ENCODE assay signal across 10 mouse cellular contexts in genomic region chr7:98924380-98924869, GRCm38 (mm10).
DNase-seq lines count a peak whose midpoint lies in the region; ATAC-seq lines count a peak whose summit lies in the region.
"Had no signal": no experiment of that assay in that cellular context is flagged by ENCODE, and none has a peak within 500 bp of the region (broad histone marks: within the 10 kb centered on the region; RNA-seq: fewer than 3 reads in every experiment).

No protein-coding gene starts in this region.

- H3K27ac ChIP-seq in hindbrain, embryonic 11.5 days (ENCODE audit: low read depth, low read length), result peak overlapping the region; percentile 31; the same call in 1 of the 2 replicates
- peak overlapping the region; percentile 21 for H3K27ac ChIP-seq in stomach, embryonic 14.5 days (ENCODE audit: low read length)
- H3K27ac ChIP-seq: macrophage had no signal

- 0 out of 2 replicates have a peak overlapping the region, but pooled peaks have one; percentile 8 for H3K9ac ChIP-seq in hindbrain, embryonic 11.5 days (ENCODE audit: low read depth, low read length)
- 0 out of 2 replicates have a peak overlapping the region, but pooled peaks have one; percentile 6 for H3K9ac ChIP-seq in stomach, embryonic 14.5 days (replicated peaks; ENCODE audit: low read depth, low read length)

- no peaks in the 10 kb centered on the region for H3K27me3 ChIP-seq in hindbrain, embryonic 11.5 days (ENCODE audit: control insufficient read depth, insufficient read depth, low read length)
- no peaks in the 10 kb centered on the region for H3K27me3 ChIP-seq in stomach, embryonic 14.5 days (ENCODE audit: control insufficient read depth, insufficient read depth, low read length)
- H3K27me3 ChIP-seq: Patski had no signal

- H3K4me1 ChIP-seq in hindbrain, embryonic 11.5 days (replicated peaks; ENCODE audit: control insufficient read depth, insufficient read depth, low read length), result peaks cover 5% of the 10 kb centered on the region
- peaks cover 21% of the 10 kb centered on the region for H3K4me1 ChIP-seq in stomach, embryonic 14.5 days (ENCODE audit: control insufficient read depth, insufficient read depth, low read length)

- ATAC-seq in hindbrain, embryonic 11.5 days (ENCODE audit: low FRiP score), result no peak
- ATAC-seq in stomach, embryonic 14.5 days (ENCODE audit: insufficient number of reproducible peaks, insufficient read depth, low FRiP score, low read depth), result peak; percentile 67
- ATAC-seq: inflammation-experienced regulatory T-cells, adult 6 months; Patski had no signal

- H3K4me2 ChIP-seq in hindbrain, embryonic 11.5 days (replicated peaks; ENCODE audit: low read depth, low read length), result no peak overlapping the region
- no peak overlapping the region for H3K4me2 ChIP-seq in stomach, embryonic 14.5 days (replicated peaks; ENCODE audit: low read depth, low read length)

- no peaks in the 10 kb centered on the region for H3K36me3 ChIP-seq in hindbrain, embryonic 11.5 days (ENCODE audit: control insufficient read depth, insufficient read depth, low read length)
- no peaks in the 10 kb centered on the region for H3K36me3 ChIP-seq in stomach, embryonic 14.5 days (ENCODE audit: control insufficient read depth, insufficient read depth, low read length)

- H3K9me3 ChIP-seq in hindbrain, embryonic 11.5 days (ENCODE audit: control insufficient read depth, low read length), result no peaks in the 10 kb centered on the region
- H3K9me3 ChIP-seq in stomach, embryonic 14.5 days (ENCODE audit: control insufficient read depth, low read depth, low read length), result no peaks in the 10 kb centered on the region

- 48% methylated on average over 18 of the region's 18 CpGs for WGBS in hindbrain, embryonic 11.5 days
- WGBS in stomach, embryonic 14.5 days, result 28% methylated on average over 18 of the region's 18 CpGs

- DNase-seq in lung, adult 18-20 months, result peak; percentile 40 to 67
- no peak for DNase-seq in lung, postnatal 14 days
- peak; percentile 51 for DNase-seq in hindbrain, embryonic 11.5 days (ENCODE audit: low spot score)
- peak; percentile 48 for DNase-seq in lung, postnatal 10 days
- no peak for DNase-seq in cerebellum, postnatal 25 days
- DNase-seq in spleen, adult 12 weeks (ENCODE audit: low spot score), result no peak

- H3K4me3 ChIP-seq in hindbrain, embryonic 11.5 days (ENCODE audit: low read depth, low read length), result no peak overlapping the region
- no peak overlapping the region for H3K4me3 ChIP-seq in stomach, embryonic 14.5 days (ENCODE audit: low read depth, low read length)

Comparison
In these comparisons a context has a peak if more than half of its experiments do, and no peak if none do; other contexts are left out.
1. DNase-seq: peak in lung, adult 18-20 months (2 of 2), hindbrain, embryonic 11.5 days (single experiment) and lung, postnatal 10 days (single experiment); none in lung, postnatal 14 days (single experiment), cerebellum, postnatal 25 days (0 of 2) and spleen, adult 12 weeks (single experiment).